Mouse (Mus musculus) CH12.LX (cell line): ENCODE data around the gene Abr. TPM values are rescaled to one million over a fixed set of nuclear protein-coding genes. Genes with fewer than 3 reads are reported as not detected.

Source experiments
- DNase-seq: peaks from one replicate; pipeline ENCODE4 v3.0.0-alpha.2; 2013; ENCODE audit errors: extremely low read depth
- H3K27ac ChIP-seq: 2 replicates; pipeline ENCODE4 v1.5.1; 2012; ENCODE audit warnings: low read depth, mild to moderate bottlenecking, control low read depth, moderate library complexity; ENCODE audit not compliant: insufficient read depth
- H3K27me3 ChIP-seq: replicated peaks from 2 replicates; pipeline ENCODE3; 2012; ENCODE audit warnings: inconsistent platforms
- H3K36me3 ChIP-seq, 2 experiments: replicated peaks in 1 of 2; 2 replicates each; pipeline versions ENCODE3 to v1.6.1; 2012; ENCODE audit warnings: inconsistent platforms in 1 of 2, low read length in 1 of 2, mild to moderate bottlenecking in 1 of 2, mixed read lengths in 1 of 2, moderate library complexity in 1 of 2; ENCODE audit not compliant: control insufficient read depth in 1 of 2, insufficient read depth in 1 of 2
- H3K4me1 ChIP-seq, 2 experiments: 2 replicates each; pipeline ENCODE4 v1.6.1; 2012; ENCODE audit warnings: inconsistent platforms in 1 of 2, moderate library complexity in 1 of 2; ENCODE audit not compliant: insufficient read depth in 2 of 2, control insufficient read depth in 1 of 2
- H3K4me2 ChIP-seq: 2 replicates; pipeline ENCODE4 v1.6.1; 2012; ENCODE audit warnings: low read depth, mild to moderate bottlenecking, control low read depth; ENCODE audit not compliant: poor library complexity, insufficient read depth, severe bottlenecking
- H3K4me3 ChIP-seq, 3 experiments: fragments of 150-350 bp in 1 of 3; sonication (generic) in 1 of 3; replicated peaks in 1 of 3; 2 replicates each; pipeline versions ENCODE3 to v1.5.1; 2011 to 2012; ENCODE audit warnings: low read depth in 2 of 3, low read length in 2 of 3, mild to moderate bottlenecking in 2 of 3, moderate library complexity in 2 of 3, control low read depth in 1 of 3, improper control_type of control experiment in 1 of 3, inconsistent platforms in 1 of 3, mixed read lengths in 1 of 3; ENCODE audit not compliant: poor library complexity in 1 of 3
- H3K79me2 ChIP-seq: replicated peaks from 2 replicates; pipeline ENCODE4 v1.6.1; 2012; ENCODE audit warnings: mild to moderate bottlenecking, moderate library complexity; ENCODE audit not compliant: control insufficient read depth, poor library complexity, insufficient read depth, severe bottlenecking; ENCODE audit errors: extremely low read depth
- H3K9ac ChIP-seq: 2 replicates; pipeline ENCODE4 v1.6.1; 2012; ENCODE audit warnings: low read depth, mild to moderate bottlenecking, control low read depth, moderate library complexity; ENCODE audit not compliant: insufficient read depth
- H3K9me3 ChIP-seq: replicated peaks from 2 replicates; pipeline ENCODE3; 2012; ENCODE audit warnings: low read length, inconsistent platforms, mixed read lengths
- BHLHE40 ChIP-seq: IDR thresholded peaks from 2 replicates; pipeline ENCODE4 v1.6.1; 2011; ENCODE audit warnings: mild to moderate bottlenecking, low read depth, low read length, improper control_type of control experiment
- GABPA ChIP-seq: IDR thresholded peaks from 2 replicates; pipeline ENCODE4 v1.6.1; 2012; ENCODE audit warnings: low read depth, low read length, improper control_type of control experiment, inconsistent platforms; ENCODE audit not compliant: insufficient replicate concordance
- HCFC1 ChIP-seq: IDR thresholded peaks from 2 replicates; pipeline ENCODE4 v1.6.1; 2012; ENCODE audit warnings: low read depth, mild to moderate bottlenecking, inconsistent platforms, low read length, improper control_type of control experiment
- KAT2A ChIP-seq: IDR thresholded peaks from 2 replicates; pipeline ENCODE4 v1.6.1; 2012; ENCODE audit warnings: low read length, improper control_type of control experiment, inconsistent platforms; ENCODE audit not compliant: insufficient replicate concordance
- MAX ChIP-seq: IDR thresholded peaks from 2 replicates; pipeline ENCODE4 v1.6.1; 2011; ENCODE audit warnings: low read length, improper control_type of control experiment
- MAZ ChIP-seq: IDR thresholded peaks from 2 replicates; pipeline ENCODE4 v1.6.1; 2012; ENCODE audit warnings: low read depth, mild to moderate bottlenecking, inconsistent platforms, low read length, improper control_type of control experiment, moderate library complexity
- MYC ChIP-seq: IDR thresholded peaks from 2 replicates; pipeline ENCODE4 v1.6.1; 2011; ENCODE audit warnings: low read depth, mild to moderate bottlenecking, improper control_type of control experiment, low read length
- PAX5 ChIP-seq: IDR thresholded peaks from 2 replicates; pipeline ENCODE4 v1.6.1; 2012; ENCODE audit warnings: low read length, inconsistent platforms, mixed read lengths
- POLR2A ChIP-seq: IDR thresholded peaks from 2 replicates; pipeline ENCODE4 v1.6.1; 2011; ENCODE audit warnings: low read depth, mild to moderate bottlenecking, improper control_type of control experiment, low read length
- RAD21 ChIP-seq: IDR thresholded peaks from 2 replicates; pipeline ENCODE4 v1.6.1; 2011; ENCODE audit warnings: low read depth, mild to moderate bottlenecking, low read length, improper control_type of control experiment, moderate library complexity
- SIN3A ChIP-seq: IDR thresholded peaks from 2 replicates; pipeline ENCODE4 v1.6.1; 2012; ENCODE audit warnings: low read length, improper control_type of control experiment, inconsistent platforms
- SMC3 ChIP-seq: IDR thresholded peaks from 2 replicates; pipeline ENCODE4 v1.6.1; 2011; ENCODE audit warnings: low read depth, low read length, improper control_type of control experiment
- USF2 ChIP-seq: conservative IDR thresholded peaks from 2 replicates; pipeline ENCODE4 v1.6.1; 2011; ENCODE audit warnings: low read depth, low read length, improper control_type of control experiment
- dilution Hi-C: fragments of 300-500 bp; cut with MboI; formaldehyde crosslinking; loops from 2 replicates; pipeline ENCODE4 v1.14.3; 2020; ENCODE audit warnings: low sequenced_read_pairs; ENCODE audit not compliant: extremely low pct_unique_long_range_greater_than_20kb, extremely low pct_ligation_motif_present
- in situ Hi-C: fragments of 300-500 bp; cut with MboI; formaldehyde crosslinking; loops from 3 replicates; pipeline ENCODE4 v1.14.3; 2019; ENCODE audit warnings: low sequenced_read_pairs, low pct_ligation_motif_present, low pct_unique_long_range_greater_than_20kb, mixed read lengths
- polyA plus RNA-seq: library from polyadenylated mRNA; unstranded; fragments of >175 nt; gene quantifications from 2 replicates; pipeline ENCODE4 v1.2.1, GENCODE M21; 2012; ENCODE audit warnings: low read depth; ENCODE audit not compliant: insufficient read length
- total RNA-seq, 2 experiments: library from RNA; depleted of rRNA; stranded (reverse); fragments of 300-350 nt in 1 of 2; fragments of >200 nt in 1 of 2; gene quantifications; 2 replicates each; pipeline ENCODE4 v1.2.3; 2012 to 2014

Abr gene
- total and polyA plus RNA-seq, 3 experiments: 21.0 to 49.5 (median 37.4) TPM

- H3K27ac ChIP-seq: no peak overlapping the region
- H3K4me1 ChIP-seq: no peaks in the 10 kb centered on the region
- H3K9ac ChIP-seq: no peak overlapping the region
- no peaks in the 10 kb centered on the region for H3K9me3 ChIP-seq
- no peaks in the 10 kb centered on the region for H3K79me2 ChIP-seq
- in situ Hi-C loops (no loop called here), dilution Hi-C loops (no loop called here)
- H3K27me3 ChIP-seq: no peaks in the 10 kb centered on the region
- H3K36me3 ChIP-seq: peaks cover 0 to 2% of the 10 kb centered on the region in 2 experiments
- TF ChIP-seq USF2 (no peak), KAT2A (no peak), MAX (no peak), SIN3A (no peak), HCFC1 (no peak), PAX5 (no peak), RAD21 (no peak), MAZ (no peak), GABPA (no peak), SMC3 (no peak), BHLHE40 (no peak), MYC (no peak)
- no peak overlapping the region for H3K4me3 ChIP-seq
- DNase-seq: no peak
- H3K4me2 ChIP-seq: no peak overlapping the region
These were observed 239.3 kb downstream of the Abr start for GRCm38 (mm10) chr11:76382711-76383324.

DNA sequence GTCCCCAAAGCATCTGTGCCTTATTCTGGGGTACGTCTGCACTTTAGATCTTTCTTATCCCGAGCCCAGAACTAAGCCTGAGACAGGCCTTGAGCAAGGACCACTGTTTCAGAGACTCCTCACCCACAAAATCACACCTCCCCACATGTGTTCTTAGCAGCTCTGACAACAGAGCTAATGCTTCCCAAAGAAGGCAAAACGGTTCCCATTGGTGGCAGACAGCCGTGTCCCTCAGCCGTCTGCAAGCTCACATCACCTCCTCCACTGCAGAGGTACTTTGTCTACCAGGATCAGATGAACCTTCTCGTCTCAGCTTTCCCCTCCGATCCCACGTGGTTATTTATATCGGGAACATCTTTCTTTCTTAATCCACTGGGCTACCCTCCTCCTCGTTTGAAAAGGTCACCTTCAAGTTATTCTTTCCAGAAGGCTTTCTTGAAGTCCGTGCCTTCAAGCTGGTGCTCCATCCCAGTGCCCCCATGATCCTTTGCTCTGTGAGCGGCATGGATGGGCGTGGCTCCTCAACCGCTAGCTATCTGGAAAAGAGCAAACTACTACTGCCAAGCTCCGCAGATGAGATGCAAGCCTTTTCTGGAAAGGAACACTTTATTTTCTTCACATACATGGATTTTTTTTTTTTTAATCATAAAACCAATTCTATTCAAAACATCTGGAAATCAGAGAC lies 240.8 kb downstream of the Abr start:
- Histone ChIP-seq H3K27me3 (no peaks in the 10 kb centered on the region), H3K9ac (no peak overlapping the region), H3K79me2 (no peaks in the 10 kb centered on the region), H3K27ac (no peak overlapping the region), H3K4me1 (no peaks in the 10 kb centered on the region), H3K4me3 (no peak overlapping the region), H3K9me3 (no peaks in the 10 kb centered on the region), H3K36me3 (peaks cover 0 to 2% of the 10 kb centered on the region in 2 experiments), H3K4me2 (no peak overlapping the region)
- no peak for DNase-seq
- dilution Hi-C loops (no loop called here), in situ Hi-C loops (no loop called here)
- TF ChIP-seq POLR2A: no peak
